Mouse (Mus musculus) ovary, postnatal 10 days (tissue): ENCODE measurements around the gene Frmd4a.

Experiments used
- DNase-seq: peaks from one replicate; pipeline ENCODE4 v3.0.0; 2022; ENCODE audit warnings: low spot score

Frmd4a gene

DNA sequence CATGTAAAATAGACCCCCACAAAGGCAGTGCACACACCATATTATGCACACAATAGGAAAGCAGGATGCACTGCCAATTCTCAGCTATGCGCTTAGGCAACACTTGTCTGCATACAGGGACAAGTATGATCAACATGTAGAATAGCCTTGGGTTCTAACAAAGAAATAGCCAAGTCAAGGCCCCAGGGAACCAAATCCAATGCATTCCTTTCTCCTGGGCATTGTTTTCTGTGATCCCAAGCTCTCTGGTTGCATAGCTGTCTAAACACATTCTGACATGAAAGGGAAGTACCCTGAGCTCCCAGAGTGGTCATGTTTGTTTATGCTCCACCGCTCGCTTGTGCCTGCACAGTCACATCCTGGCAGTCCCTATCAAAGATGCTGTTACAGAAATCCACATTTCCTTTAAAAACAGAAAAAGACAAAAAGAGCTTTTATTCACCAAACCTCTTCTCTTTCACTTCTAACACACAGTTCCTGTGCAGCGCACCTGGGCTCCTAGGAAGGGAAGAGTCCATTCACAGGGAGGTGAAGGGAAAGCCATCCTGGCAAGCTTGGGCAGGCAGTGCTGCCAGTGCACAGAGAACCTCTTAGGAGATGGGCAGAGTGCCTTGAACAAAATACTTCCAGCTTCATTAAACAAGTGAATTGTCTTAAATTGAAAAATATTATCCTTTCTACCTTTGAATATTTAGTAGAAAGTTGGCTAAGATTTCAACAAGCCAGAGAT lies 124.9 kb downstream of the Frmd4a start:
- no peak for DNase-seq

DNA sequence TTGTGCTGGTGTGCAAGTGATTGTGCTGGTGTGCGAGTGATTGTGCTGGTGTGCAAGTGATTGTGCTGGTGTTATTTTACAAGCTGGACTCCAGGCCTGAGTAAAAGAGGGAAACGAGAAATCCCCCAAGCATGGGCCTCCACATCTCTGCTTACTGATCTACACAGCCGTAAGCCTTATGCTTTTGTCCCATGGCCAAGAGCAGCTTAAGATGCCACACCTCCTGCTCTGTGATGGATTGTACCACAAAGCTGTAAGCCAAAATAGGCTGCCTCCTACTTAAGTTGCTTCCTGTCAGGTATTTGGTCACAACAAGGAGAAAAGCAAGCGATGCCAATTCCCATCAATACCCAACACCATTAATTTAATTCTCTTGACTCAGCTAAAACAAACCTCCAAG lies 126.9 kb downstream of the Frmd4a start:
- DNase-seq: no peak

- DNase-seq: no peak
These were observed 135.1 kb downstream of the Frmd4a start for GRCm38 (mm10) chr2:4152521-4153040.

- no peak for DNase-seq
These were observed 135.7 kb downstream of the Frmd4a start for GRCm38 (mm10) chr2:4153131-4153631.

DNA sequence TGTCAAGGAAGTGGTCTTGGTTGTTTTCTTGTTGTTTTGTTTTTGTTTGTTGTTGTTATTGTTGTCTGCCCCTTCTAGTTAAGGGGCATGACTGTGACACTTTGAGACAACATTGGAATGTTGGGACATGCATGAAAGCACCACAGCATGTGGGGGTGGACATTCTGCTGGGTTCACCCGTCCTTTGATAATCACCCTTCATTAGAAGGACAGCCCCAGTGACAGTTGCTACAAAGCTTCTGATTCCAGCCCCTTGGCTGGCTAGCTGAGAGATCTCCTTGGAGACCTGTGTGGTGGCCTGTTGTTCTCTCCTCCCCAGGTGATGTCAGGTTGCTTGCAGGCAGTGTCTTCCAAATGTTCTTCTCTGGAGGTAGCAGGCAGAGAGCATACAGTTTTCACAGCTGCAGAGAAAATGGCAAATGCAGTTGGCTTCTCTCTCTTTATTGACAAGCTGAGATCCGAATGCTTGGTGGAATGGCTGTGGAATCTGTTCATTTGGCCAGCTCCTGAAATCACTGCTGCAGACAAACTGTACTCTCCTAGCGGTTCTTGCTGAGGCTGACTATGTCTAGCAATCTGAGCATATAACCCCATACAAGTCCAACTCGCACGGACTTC lies 136.6 kb downstream of the Frmd4a start:
- no peak for DNase-seq

DNA sequence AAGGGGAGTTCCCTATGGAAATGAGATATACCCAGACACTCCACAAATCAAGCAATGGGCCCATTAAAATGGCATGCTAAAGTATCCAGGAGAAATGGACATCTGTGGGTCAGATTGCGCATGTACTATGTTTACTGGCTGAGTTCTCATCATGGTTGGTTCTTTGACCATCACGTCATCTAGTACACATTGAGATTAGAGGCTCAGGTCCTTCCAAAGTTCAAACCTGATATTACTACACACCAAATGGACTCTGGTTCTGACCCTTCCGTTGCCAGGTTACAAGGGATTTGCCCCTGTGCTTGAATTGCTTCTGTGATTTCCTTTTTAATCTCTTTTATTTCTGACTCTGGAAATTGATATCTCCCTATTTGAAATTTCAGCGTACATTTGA lies 137.1 kb downstream of the Frmd4a start:
- no peak for DNase-seq

DNA sequence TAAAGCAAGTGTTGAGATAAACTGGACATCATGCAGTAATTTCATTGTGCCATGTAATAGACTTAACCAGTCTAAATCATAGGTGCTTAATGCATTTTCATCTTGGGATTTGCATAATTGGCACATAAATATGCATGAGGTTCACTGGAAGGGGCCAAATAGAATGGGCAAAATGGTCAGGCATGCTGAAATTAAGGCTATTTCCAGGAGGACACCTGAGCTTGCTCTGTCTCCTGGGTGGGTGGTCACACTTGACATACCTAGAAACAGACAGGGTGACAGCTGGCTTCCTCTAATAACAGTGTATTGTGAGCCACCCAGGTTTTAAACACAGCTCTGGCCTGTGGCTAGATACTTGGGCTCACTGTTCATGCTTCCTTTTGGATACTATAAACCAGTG lies 137.9 kb downstream of the Frmd4a start:
- DNase-seq: no peak

GRCm38 (mm10) chr2:4156511-4156910 lies 139.0 kb downstream of the Frmd4a start:
- DNase-seq: no peak

DNA sequence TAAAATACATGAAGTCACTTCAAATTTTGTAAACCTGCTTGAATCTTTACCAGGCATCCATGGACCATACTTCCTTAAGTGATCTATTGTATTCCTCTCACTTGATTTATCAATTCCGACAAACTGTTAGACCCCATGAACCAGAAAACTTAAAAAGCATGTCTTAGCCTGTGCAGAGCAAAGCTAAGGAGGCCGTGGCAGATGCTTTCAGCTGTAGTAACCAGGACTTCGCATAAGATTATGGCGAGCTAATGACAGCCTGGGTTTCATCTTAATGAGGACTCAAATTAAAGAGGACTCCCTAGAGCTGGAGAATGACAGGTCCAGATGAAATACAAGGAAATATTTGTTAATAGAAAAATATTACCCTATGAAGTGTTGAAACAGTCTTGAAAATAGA lies 139.9 kb downstream of the Frmd4a start:
- no peak for DNase-seq

GRCm38 (mm10) chr2:4159574-4160203 lies 142.2 kb downstream of the Frmd4a start:
- no peak for DNase-seq

- DNase-seq: no peak
These were observed 148.7 kb downstream of the Frmd4a start for GRCm38 (mm10) chr2:4166191-4166590.

DNA sequence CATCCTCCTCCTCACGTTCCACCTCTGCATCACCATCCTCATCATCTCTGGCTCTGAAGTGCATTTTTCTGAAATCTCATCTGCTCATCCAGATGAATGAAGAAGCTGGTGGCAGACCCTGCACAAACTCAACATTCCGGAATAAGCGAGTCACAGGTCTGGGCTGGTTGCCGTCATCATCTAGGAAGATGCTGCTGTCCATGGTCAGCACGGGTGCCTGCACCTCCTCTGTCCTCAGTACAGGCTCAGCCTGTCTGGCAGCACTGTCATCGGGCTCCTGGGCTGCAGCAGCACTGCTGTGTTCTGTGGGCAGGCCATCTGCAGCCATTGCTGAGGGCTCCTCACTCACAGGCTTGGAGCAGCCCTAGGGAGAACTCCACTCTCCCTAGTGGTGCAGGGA lies 149.6 kb downstream of the Frmd4a start:
- no peak for DNase-seq

GRCm38 (mm10) chr2:4169726-4170125 lies 152.2 kb downstream of the Frmd4a start:
- DNase-seq: no peak

GRCm38 (mm10) chr2:4170189-4170588 lies 152.7 kb downstream of the Frmd4a start:
- DNase-seq: no peak

DNA sequence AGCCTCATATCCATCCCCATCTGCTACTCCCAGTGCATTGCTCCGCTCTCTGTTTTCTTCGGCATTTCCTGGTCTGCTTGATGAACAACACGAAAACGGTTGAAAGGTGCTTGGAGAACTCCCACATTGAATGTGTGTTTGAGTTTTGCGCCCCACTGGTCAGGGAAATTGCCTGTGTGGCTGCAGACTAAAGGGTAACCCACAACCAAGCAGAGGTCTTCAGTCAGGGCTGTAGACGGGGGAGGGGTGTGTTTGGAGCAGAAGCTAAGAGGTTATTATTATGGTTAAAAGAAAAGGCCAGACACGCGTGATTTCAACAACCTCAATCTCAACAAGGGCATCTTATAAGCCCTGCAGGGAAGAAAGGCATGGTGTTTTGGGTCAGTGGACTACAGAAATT lies 167.5 kb downstream of the Frmd4a start:
- DNase-seq: no peak

- DNase-seq: no peak
These were observed 170.0 kb downstream of the Frmd4a start for GRCm38 (mm10) chr2:4187521-4187920.

DNA sequence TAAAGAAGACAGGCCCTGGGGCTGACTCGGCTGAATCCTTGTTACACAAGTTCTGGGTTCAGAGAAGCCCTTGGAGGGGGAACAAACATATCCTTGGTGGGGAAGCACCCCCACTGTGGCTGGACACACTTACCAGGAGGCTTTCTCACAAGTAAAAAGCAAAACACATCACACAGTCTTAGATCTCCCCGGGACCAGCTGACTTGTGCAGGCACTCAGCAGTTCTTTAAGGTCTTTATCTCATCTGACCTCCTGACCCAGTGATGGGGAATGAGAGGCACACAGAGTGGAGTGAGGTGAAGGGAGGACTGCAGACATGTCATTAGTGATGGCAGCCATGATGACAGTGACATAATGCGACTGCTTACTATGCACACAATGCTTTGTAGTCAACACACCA lies 170.8 kb downstream of the Frmd4a start:
- DNase-seq: no peak

DNA sequence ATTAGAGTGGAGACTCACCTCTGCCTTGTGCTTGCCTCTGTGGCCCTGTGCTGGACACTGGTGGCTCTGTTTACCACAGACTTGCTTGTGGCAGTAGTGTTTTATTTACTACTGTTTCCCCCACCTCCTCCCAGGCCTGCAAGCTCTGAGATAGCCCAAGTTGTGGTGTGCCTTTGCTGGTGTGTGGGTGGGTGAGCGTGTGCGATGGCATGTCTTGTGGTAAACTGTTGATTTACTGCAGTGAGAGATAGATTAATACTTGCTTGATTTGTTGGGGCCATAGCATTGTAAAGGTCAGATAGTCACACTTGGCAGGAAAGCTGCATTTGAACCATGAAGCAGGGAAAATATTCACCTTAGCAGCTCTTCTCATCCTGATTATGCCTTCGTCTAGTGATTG lies 172.8 kb downstream of the Frmd4a start:
- no peak for DNase-seq

GRCm38 (mm10) chr2:4190995-4191394 lies 173.5 kb downstream of the Frmd4a start:
- DNase-seq: no peak

GRCm38 (mm10) chr2:4193206-4193605 lies 175.7 kb downstream of the Frmd4a start:
- no peak for DNase-seq

- no peak for DNase-seq
These were observed 177.0 kb downstream of the Frmd4a start for GRCm38 (mm10) chr2:4194324-4195014.

GRCm38 (mm10) chr2:4196041-4196440 lies 178.5 kb downstream of the Frmd4a start:
- DNase-seq: no peak
